Mouse (Mus musculus) thymus, adult 2 months (tissue): ENCODE results near the gene Ptprd. TPM values are rescaled to one million over a fixed set of nuclear protein-coding genes. Genes with fewer than 3 reads are reported as not detected.

Experiments used
- DNase-seq: peaks from one replicate; pipeline ENCODE4 v3.0.0; 2021
- H3K27ac ChIP-seq: fragments of 200-500 bp; 2 replicates; pipeline ENCODE4 v1.5.1; 2012; ENCODE audit warnings: low read length, control low read depth; ENCODE audit not compliant: control insufficient read depth, insufficient read depth
- H3K27me3 ChIP-seq: fragments of 200-500 bp; 2 replicates; pipeline ENCODE4 v1.6.1; 2012; ENCODE audit warnings: mild to moderate bottlenecking, low read length, moderate library complexity, mixed read lengths; ENCODE audit not compliant: control insufficient read depth, insufficient read depth
- H3K36me3 ChIP-seq: fragments of 200-500 bp; 2 replicates; pipeline ENCODE4 v1.6.1; 2012; ENCODE audit warnings: mild to moderate bottlenecking, low read length, moderate library complexity; ENCODE audit not compliant: control insufficient read depth, insufficient read depth
- H3K4me1 ChIP-seq: fragments of 200-500 bp; replicated peaks from 2 replicates; pipeline ENCODE4 v1.6.1; 2012; ENCODE audit warnings: low read length; ENCODE audit not compliant: control insufficient read depth, insufficient read depth
- H3K4me3 ChIP-seq: fragments of 200-500 bp; 2 replicates; pipeline ENCODE4 v1.5.1; 2012; ENCODE audit warnings: mild to moderate bottlenecking, low read length, control low read depth, moderate library complexity; ENCODE audit not compliant: control insufficient read depth, insufficient read depth
- CTCF ChIP-seq: fragments of 200-500 bp; IDR thresholded peaks from 2 replicates; pipeline ENCODE4 v1.5.1; 2012; ENCODE audit warnings: mild to moderate bottlenecking, control low read depth, low read length, moderate library complexity, borderline replicate concordance; ENCODE audit not compliant: control insufficient read depth, poor library complexity, insufficient read depth; ENCODE audit errors: extremely low read depth
- POLR2A ChIP-seq: fragments of 200-500 bp; IDR thresholded peaks from 2 replicates; pipeline ENCODE4 v1.6.1; 2012; ENCODE audit warnings: mild to moderate bottlenecking, low read length, control low read depth, moderate library complexity; ENCODE audit not compliant: control insufficient read depth, poor library complexity, insufficient read depth; ENCODE audit errors: extremely low read depth
- WGBS: fragments of 180-500 bp; shearing (Covaris S2); methylation state at CpG from one replicate; pipeline ENCODE4 v1.1.7; 2018; 5-methylcytosine and 5-hydroxymethylcytosine counted together
- polyA plus RNA-seq: library from polyadenylated mRNA; depleted of rRNA; stranded (reverse); fragments of >200 nt; gene quantifications from 2 replicates; pipeline ENCODE4 v1.2.3, GENCODE M21; 2012

Ptprd gene
- polyA plus RNA-seq, 1 experiment = 1.0 TPM

DNA sequence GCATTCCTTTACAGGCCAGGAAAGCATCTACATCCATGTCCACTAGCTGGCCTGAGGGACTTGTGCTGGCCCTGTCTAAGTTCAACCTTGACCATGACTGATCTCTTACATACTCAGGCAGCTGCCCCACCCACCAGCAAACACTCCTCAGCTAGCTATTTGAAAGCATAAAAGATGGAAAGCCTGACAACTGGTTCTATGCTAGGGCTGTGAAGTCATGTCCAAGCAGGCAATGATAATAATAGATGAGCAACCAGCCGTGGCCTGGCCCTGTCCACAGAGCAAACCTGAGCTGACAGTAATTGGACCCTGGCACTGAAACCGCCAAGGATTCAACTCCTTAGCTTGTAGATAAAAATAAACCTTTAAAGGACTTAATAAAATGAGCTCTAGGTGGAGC, 1952.1 kb downstream of the Ptprd start:
- 86% methylated on average over 2 of the region's 2 CpGs for WGBS
- Histone ChIP-seq H3K27me3 (no peaks in the 10 kb centered on the region), H3K4me1 (no peaks in the 10 kb centered on the region), H3K27ac (no peak overlapping the region), H3K36me3 (no peaks in the 10 kb centered on the region), H3K4me3 (no peak overlapping the region)
- TF ChIP-seq CTCF (no peak), POLR2A (no peak)
- DNase-seq = no peak

DNA sequence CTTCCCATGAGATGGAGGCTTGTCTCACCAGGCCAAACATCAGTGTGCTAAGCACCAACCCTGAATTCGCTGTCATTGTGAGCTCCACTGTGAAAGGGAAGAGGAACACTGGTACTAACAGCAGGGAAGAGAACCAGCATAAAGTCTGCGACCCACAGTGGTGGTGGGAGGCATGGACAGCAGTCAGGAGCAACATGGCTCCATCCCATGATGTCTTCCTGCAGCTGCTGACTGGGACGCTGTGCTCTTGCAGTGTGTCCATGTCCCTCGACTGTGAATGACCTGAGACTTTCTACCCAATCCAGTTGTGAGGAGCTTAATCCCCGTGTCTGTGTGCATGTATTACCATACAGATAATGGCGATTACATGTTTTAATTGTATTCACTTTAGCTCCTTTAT, 1967.4 kb downstream of the Ptprd start:
- no peaks in the 10 kb centered on the region for H3K36me3 ChIP-seq
- 84% methylated on average over 6 of the region's 6 CpGs for WGBS
- no peak overlapping the region for H3K4me3 ChIP-seq
- no peak for DNase-seq
- no peak for TF ChIP-seq CTCF
- TF ChIP-seq POLR2A = no peak
- H3K27ac ChIP-seq = no peak overlapping the region
- no peaks in the 10 kb centered on the region for H3K27me3 ChIP-seq
- no peaks in the 10 kb centered on the region for H3K4me1 ChIP-seq

DNA sequence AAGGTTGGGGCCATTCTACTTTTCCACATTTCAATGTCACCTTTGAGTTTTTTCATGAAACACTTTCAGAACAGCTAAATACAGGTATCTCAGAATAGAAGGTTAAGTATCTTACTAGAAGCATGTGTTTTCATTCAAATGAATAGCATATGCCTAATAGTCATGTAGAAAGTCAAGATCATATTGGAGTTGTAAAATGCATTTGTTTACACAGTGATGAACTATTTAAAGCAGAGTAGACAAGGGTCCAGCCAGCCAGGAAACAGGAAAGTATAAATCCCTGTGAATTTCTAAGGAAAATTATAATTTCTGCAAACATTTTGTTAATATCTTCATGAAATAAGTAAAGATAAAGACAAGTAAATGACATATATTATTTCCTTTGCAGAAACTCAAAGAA, 1970.2 kb downstream of the Ptprd start:
- no peak overlapping the region for H3K4me3 ChIP-seq
- H3K27ac ChIP-seq = no peak overlapping the region
- no peaks in the 10 kb centered on the region for H3K27me3 ChIP-seq
- no peaks in the 10 kb centered on the region for H3K36me3 ChIP-seq
- TF ChIP-seq POLR2A (no peak), CTCF (no peak)
- no peak for DNase-seq
- H3K4me1 ChIP-seq = no peaks in the 10 kb centered on the region

DNA sequence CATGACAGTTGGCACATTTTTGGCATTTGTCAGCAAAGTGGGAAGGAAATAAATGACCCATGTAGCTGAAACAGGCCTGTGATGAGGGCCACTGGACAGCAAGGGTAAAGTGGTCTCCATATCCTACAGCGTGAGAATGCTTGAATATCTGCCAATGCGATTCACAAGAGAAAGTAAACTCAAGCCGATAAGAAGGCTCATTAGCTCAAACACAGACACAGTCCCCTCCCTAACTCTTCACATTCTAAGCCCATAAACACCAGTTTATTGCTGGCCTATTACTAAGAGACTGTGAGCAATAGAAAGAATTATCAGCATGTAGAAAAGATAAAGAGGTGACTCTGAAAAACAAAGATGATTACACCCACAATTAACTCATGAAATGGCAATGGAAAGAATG, 1970.6 kb downstream of the Ptprd start:
- H3K27ac ChIP-seq = no peak overlapping the region
- no peaks in the 10 kb centered on the region for H3K4me1 ChIP-seq
- H3K27me3 ChIP-seq = no peaks in the 10 kb centered on the region
- no peak overlapping the region for H3K4me3 ChIP-seq
- H3K36me3 ChIP-seq = no peaks in the 10 kb centered on the region
- TF ChIP-seq CTCF (no peak), POLR2A (no peak)
- 82% methylated on average over 3 of the region's 3 CpGs for WGBS
- no peak for DNase-seq

DNA sequence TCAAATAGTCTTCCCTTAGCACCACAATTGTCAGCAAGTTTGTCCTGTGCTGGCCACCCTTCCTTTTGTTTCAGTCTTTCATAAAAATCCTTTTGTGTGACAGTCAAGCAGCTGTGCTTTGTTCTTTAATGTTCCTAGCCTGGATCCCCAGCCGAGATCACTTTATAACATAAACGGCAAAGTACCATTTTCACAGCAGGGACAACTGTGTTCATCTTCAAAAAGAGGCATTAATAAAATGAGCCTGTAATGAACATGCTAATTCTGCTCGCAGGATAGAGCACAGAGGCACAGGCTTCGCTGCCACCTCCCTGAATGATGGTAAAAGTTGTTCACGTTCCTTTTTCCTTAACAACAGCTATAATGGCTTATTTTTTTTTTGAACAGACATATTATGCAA, 1972.7 kb downstream of the Ptprd start:
- TF ChIP-seq CTCF (no peak), POLR2A (no peak)
- WGBS = 89% methylated on average over 5 of the region's 5 CpGs
- no peaks in the 10 kb centered on the region for H3K4me1 ChIP-seq
- DNase-seq = no peak
- H3K27me3 ChIP-seq = no peaks in the 10 kb centered on the region
- H3K36me3 ChIP-seq = no peaks in the 10 kb centered on the region
- no peak overlapping the region for H3K4me3 ChIP-seq
- H3K27ac ChIP-seq = no peak overlapping the region

DNA sequence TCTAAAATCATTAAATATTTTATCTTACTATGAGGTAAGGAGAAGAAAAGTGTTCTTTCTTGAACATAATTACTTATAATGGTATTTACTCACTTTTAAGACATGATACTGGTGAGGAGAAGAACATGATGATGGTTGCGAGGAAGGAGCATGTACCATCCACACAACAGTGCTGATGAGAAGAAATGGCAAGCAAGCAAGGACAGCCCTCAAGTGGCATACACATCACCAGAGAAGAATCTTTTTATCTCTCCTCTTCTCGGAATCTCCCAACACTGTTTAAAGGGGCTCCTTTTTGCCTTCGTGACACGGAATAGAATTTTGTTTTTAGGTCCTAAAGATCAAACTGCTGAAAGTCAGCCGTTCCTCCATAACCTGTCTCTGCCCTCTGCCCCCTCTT, 1973.2 kb downstream of the Ptprd start:
- WGBS = 94% methylated on average over 5 of the region's 5 CpGs
- no peak for TF ChIP-seq CTCF
- TF ChIP-seq POLR2A = no peak
- Histone ChIP-seq H3K36me3 (no peaks in the 10 kb centered on the region), H3K27ac (no peak overlapping the region), H3K4me3 (no peak overlapping the region), H3K27me3 (no peaks in the 10 kb centered on the region), H3K4me1 (no peaks in the 10 kb centered on the region)
- no peak for DNase-seq

DNA sequence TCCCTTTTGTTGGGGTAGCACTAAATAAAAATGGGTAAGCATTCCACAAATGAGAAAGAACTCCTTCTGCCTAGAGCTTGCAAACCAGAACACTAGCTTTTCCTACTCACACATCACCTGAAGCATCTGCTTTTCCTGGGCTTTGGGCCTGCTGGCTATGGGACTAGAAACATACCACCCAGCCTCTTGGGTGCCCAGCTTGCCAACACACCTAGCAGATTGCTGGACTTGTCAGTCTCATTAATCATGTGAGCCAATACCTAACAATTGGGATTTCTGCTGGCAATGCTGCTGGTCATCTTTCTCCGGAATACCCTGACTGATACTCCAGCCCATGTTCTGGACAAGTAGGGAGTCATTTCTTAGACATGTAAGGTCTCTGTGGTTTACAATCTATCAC, 1973.9 kb downstream of the Ptprd start:
- Histone ChIP-seq H3K27ac (no peak overlapping the region), H3K36me3 (no peaks in the 10 kb centered on the region), H3K27me3 (no peaks in the 10 kb centered on the region), H3K4me1 (no peaks in the 10 kb centered on the region), H3K4me3 (no peak overlapping the region)
- 100% methylated on average over 1 of the region's 1 CpGs for WGBS
- no peak for DNase-seq
- TF ChIP-seq CTCF (no peak), POLR2A (no peak)
